Mouse (Mus musculus) spleen, postnatal 14 days (tissue): Measurements from ENCODE around the gene Mum1.

ENCODE experiments used
- DNase-seq, 2 experiments: peaks; one replicate each; pipeline ENCODE4 v3.0.0; 2021 to 2022; ENCODE audit warnings: low spot score in 2 of 2

Mum1 gene

GRCm38 (mm10) chr10:80226416-80227165 lies at the start of gene Mum1:
Gene Mum1 (plus strand): TSS chr10:80226434.
- DNase-seq, result peak; percentile 96 to 97

DNA sequence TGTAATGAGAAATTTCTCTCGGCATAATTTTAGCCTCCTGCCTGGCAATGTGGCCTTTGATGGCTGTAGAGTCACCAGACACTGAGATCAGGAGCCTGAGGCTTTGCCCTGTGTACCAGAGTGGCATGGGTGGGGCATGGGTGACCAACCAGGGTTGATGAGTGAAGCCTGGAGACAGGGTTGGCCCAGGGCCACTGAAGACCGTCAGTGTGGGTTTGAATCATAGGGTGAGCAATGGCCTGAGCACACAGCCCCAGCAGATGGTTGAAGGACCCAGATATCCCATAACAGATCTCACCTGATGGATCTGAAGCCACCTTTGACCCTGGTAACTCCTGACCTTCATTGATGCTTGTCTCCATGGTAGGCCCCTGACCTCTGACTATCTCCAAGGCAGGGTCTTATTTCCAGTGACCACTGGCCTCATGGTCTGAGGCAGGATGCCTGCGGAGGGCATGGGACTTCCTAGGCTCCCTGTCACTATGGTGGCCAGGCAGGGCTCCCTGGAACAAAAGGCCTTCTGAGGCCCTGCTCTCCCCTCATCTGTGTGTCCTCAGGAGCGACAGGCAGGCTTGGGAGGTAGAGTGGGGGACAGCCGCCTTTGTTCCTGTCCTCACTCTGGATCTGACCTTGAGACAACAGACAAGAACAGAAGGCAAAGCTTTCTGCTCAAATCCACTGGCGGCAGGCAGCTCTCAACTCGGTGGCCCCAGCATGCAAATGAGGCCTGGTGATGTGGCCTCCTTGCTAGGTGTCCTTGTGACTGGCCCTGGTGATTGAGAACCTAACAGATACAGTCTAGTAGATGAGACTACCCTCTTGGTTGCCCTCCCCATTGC lies 48.6 kb upstream of the Mum1 start:
- no peak for DNase-seq

DNA sequence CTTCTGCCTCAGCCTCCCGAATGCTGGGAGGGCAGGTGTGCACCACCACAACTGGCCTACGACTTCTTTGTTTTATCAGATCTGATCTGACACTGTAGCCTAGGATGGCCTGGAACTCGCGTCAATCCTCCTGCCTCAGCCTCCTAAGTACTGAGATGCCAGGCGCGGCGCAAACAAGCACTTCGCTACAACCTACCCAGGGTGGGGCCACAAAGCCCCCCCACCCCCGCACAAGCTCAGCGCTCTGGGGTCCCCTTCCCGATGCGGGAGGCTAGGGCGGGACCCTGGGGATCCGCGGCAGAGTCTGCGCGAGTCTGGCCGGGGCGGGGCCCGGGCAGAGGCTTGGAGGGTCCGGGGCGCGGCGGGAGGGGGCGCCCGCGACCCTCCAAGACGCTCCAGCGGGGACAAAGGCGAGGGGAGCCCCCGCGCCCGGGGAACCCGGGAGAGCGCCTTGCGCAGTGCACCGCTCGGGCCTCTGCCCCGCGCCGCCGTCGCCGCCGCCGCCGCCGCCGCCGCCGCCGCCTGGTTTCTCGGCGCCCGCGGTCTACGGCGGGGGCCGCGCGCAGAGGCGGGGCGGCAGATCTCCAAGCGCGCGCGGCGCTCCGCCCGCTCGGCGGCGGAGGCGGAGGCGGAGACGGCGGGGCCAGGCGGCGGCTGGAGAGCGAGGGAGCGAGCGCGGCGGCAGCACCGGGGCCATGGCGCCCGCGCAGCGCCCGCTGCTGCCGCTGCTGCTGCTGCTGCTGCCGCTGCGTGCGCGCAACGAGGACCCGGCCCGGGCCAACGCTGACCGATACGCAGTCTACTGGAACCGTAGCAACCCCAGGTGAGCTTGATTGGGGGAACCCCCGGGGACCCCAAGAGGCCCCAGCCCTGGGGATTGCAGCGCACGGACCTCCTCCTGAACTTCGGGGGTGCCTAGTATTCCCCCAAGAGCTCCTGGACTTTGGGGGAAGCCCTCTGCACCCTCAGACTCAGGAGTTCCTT lies 46.9 kb upstream of the Mum1 start, which contains the start of gene Efna2:
Efna2 (plus strand) TSS at position 415 of the 984 bp plus-strand sequence.
- no peak for DNase-seq

DNA sequence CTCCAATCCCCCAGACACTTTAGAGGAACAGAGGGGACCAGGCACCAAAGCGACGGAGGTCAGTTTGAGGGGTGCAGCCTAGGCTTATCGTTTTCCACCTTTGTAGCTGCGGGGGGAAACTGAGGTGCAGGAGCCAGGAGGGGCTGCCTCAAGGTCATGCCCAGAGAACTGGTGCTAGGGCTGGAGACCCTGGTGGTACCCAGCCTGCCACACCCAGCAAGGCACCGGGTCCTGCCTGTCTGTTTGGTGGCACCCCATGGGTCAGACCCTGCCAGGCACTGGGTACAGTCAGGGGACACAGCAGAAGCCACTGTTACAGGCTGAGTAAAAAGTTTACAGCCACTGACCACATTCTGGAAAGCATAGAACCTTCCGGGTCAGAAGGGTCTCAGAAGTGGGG lies 45.9 kb upstream of the Mum1 start:
- DNase-seq, result no peak

GRCm38 (mm10) chr10:80180823-80181222 lies 45.4 kb upstream of the Mum1 start:
- no peak for DNase-seq

- no peak for DNase-seq
Measured at GRCm38 (mm10) chr10:80182547-80182946, 43.7 kb upstream of the Mum1 start.

GRCm38 (mm10) chr10:80186649-80187048 lies 39.6 kb upstream of the Mum1 start:
- no peak for DNase-seq

GRCm38 (mm10) chr10:80187739-80188138 lies 38.5 kb upstream of the Mum1 start:
- DNase-seq, result no peak

GRCm38 (mm10) chr10:80188453-80189024 lies 37.7 kb upstream of the Mum1 start:
- no peak for DNase-seq

DNA sequence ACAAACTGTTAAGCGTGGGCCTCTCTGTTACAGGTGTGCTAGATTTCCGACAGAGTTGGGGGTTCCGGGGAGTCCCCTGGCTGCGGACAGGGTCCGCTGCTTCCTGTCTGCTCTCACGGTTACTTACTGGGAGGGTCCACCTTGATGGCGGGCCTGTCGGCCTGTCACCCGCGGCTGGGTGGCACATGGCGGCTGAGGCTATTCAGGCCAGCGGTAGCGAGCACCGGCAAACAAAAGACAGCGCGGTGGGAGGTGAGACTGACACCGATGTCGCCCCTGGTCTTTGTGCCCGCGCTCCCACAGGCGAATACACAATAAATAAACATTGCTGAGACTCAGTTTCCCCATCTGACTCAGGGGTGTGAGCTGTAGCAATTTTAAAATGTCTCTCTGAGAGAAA lies 36.2 kb upstream of the Mum1 start:
- DNase-seq, result no peak

DNA sequence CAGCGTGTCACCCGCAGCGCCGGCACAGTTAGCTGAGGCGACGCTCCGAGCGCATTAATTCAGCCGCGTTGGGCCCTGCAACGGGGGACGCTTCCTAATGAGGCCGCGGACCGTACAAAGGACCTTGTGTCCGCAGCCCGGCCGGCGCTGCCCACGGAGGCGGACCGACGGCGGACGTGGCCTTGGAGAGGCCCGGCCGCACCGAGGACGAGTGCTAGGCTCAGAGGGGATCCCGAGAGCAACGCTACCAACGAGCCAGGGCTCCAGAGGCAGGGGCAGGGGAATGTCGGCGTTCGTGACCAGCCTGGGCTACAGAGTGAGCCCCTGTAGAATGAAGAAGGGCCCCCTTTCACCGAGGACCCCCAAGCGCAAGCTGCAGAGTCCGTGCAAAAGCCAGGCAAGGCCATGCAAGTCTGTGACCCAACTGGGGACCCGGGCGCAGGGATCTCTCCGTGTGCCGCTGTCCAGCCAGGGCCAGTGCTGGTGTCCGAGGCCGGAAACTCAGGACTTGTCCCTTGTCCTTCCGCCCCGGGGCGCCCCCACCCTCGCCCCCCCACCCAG lies 35.7 kb upstream of the Mum1 start:
- DNase-seq, result no peak

DNA sequence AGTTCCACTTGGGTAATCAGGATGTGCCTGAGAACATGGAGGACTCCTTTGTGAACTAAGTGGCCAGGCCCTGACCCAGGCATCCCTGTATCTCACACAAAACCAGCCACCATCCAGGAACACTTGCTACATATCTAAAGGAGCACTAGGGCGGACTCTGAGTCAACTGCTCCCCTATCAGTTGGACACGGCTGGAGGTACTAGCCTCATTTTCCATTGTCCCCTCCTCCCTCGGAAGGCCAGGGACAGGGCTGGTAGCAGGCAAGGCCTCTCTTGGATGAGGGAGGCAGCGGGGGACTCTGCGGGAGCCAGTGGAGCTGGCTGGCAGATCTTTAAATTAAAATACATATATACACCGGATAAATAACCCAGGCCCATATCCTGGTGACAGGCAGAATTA lies 32.3 kb upstream of the Mum1 start:
- no peak for DNase-seq

GRCm38 (mm10) chr10:80194441-80194840 lies 31.8 kb upstream of the Mum1 start:
- DNase-seq, result no peak

GRCm38 (mm10) chr10:80196167-80196566 lies 30.1 kb upstream of the Mum1 start:
- DNase-seq, result no peak

DNA sequence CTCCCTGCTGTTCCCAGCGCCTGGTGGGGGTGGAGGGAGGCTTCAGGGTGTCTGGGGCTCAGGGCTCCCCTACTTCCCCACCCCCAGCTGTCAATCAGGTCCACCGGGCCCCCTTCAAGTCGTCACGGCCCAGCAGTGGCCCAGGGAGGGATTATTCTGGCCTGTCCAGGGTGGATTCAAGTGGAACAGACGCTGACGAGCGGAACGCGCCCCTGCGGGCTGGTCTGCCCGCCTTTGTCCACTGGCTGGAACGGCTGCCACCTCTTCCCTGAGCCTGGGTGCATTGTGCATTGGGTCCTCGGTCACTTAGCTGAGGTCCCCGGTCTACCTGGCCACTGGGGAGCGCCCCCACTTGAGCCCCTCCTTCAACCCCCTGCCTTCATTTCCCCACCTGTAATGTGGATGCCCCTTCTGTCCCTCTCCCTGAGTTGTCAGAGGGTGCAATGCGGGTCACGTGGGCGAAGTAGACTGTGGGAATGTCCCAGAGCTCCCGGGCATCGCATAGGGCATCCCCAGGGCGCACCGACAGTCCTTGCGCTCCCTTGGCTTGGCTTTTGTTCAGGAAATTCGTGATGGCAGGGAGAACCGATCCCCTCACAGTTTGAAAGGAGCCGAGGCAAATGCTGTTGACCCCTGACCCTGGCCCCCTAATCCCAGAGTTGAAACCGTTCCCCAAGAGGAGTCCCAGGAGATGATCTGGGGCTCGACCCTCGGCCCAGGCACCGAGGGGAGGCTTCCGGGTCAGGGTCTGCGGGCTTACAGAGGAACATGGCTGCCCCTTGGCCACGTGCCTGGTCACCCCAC lies 29.3 kb upstream of the Mum1 start:
- no peak for DNase-seq

GRCm38 (mm10) chr10:80199440-80200008 lies 26.7 kb upstream of the Mum1 start:
- peak; percentile 55 to 77 for DNase-seq

DNA sequence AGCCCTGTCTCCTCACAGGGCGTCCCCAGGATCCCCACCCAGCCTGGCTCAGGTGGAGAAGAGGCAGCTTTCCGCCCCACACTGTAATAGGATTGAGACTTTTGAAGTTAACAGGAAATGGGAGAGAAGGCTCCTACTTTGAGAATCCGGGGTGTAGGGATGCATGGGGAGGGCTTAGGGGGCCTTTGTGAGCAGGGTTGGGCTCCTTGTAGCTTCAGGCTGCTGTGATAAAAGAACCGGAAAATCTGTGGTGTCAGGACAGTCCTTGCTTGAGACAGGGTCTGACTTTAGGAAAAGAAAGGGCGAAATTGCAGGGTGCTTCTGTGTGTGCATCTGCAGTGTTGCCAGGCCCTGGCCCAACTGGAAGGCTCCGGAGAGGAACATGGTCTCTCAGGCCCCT lies 25.7 kb upstream of the Mum1 start:
- DNase-seq, result no peak

GRCm38 (mm10) chr10:80204055-80204454 lies 22.2 kb upstream of the Mum1 start:
- DNase-seq, result no peak

GRCm38 (mm10) chr10:80207201-80207600 lies 19.0 kb upstream of the Mum1 start:
- DNase-seq, result no peak

DNA sequence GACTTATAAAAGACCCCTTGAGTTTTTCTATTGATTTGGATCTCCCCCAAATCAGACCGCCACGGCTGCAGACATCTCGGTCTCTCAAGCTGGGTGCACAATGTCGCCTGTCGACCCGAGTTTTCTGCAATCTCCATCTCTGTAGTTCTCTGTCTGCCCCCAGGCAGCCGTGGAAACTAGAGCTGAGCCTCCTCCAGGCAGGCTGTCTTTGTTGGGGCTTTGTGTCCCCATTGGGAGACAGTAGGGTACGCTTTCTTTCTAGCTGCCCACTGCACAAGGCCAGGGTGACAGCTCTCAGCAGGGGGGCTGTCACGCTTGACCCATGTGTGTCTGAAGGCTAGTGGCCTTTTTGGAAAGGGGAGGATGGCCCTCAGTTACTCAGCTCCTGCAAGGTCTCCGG lies 18.6 kb upstream of the Mum1 start:
- no peak for DNase-seq
